Mouse (Mus musculus) CH12.LX (cell line): ENCODE results near the gene Nfix. TPM values are rescaled to one million over a fixed set of nuclear protein-coding genes. Genes with fewer than 3 reads are reported as not detected.

Experiments used
- DNase-seq: peaks from one replicate; pipeline ENCODE4 v3.0.0-alpha.2; 2013; ENCODE audit errors: extremely low read depth
- H3K27ac ChIP-seq: 2 replicates; pipeline ENCODE4 v1.5.1; 2012; ENCODE audit warnings: low read depth, mild to moderate bottlenecking, control low read depth, moderate library complexity; ENCODE audit not compliant: insufficient read depth
- H3K27me3 ChIP-seq: replicated peaks from 2 replicates; pipeline ENCODE3; 2012; ENCODE audit warnings: inconsistent platforms
- H3K36me3 ChIP-seq, 2 experiments: replicated peaks in 1 of 2; 2 replicates each; pipeline versions ENCODE3 to v1.6.1; 2012; ENCODE audit warnings: inconsistent platforms in 1 of 2, low read length in 1 of 2, mild to moderate bottlenecking in 1 of 2, mixed read lengths in 1 of 2, moderate library complexity in 1 of 2; ENCODE audit not compliant: control insufficient read depth in 1 of 2, insufficient read depth in 1 of 2
- H3K4me1 ChIP-seq, 2 experiments: 2 replicates each; pipeline ENCODE4 v1.6.1; 2012; ENCODE audit warnings: inconsistent platforms in 1 of 2, moderate library complexity in 1 of 2; ENCODE audit not compliant: insufficient read depth in 2 of 2, control insufficient read depth in 1 of 2
- H3K4me2 ChIP-seq: 2 replicates; pipeline ENCODE4 v1.6.1; 2012; ENCODE audit warnings: low read depth, mild to moderate bottlenecking, control low read depth; ENCODE audit not compliant: poor library complexity, insufficient read depth, severe bottlenecking
- H3K4me3 ChIP-seq, 3 experiments: fragments of 150-350 bp in 1 of 3; sonication (generic) in 1 of 3; replicated peaks in 1 of 3; 2 replicates each; pipeline versions ENCODE3 to v1.5.1; 2011 to 2012; ENCODE audit warnings: low read depth in 2 of 3, low read length in 2 of 3, mild to moderate bottlenecking in 2 of 3, moderate library complexity in 2 of 3, control low read depth in 1 of 3, improper control_type of control experiment in 1 of 3, inconsistent platforms in 1 of 3, mixed read lengths in 1 of 3; ENCODE audit not compliant: poor library complexity in 1 of 3
- H3K79me2 ChIP-seq: replicated peaks from 2 replicates; pipeline ENCODE4 v1.6.1; 2012; ENCODE audit warnings: mild to moderate bottlenecking, moderate library complexity; ENCODE audit not compliant: control insufficient read depth, poor library complexity, insufficient read depth, severe bottlenecking; ENCODE audit errors: extremely low read depth
- H3K9ac ChIP-seq: 2 replicates; pipeline ENCODE4 v1.6.1; 2012; ENCODE audit warnings: low read depth, mild to moderate bottlenecking, control low read depth, moderate library complexity; ENCODE audit not compliant: insufficient read depth
- H3K9me3 ChIP-seq: replicated peaks from 2 replicates; pipeline ENCODE3; 2012; ENCODE audit warnings: low read length, inconsistent platforms, mixed read lengths
- BHLHE40 ChIP-seq: IDR thresholded peaks from 2 replicates; pipeline ENCODE4 v1.6.1; 2011; ENCODE audit warnings: mild to moderate bottlenecking, low read depth, low read length, improper control_type of control experiment
- CHD2 ChIP-seq: IDR thresholded peaks from 2 replicates; pipeline ENCODE4 v1.6.1; 2011; ENCODE audit warnings: low read length, improper control_type of control experiment
- E2F4 ChIP-seq: IDR thresholded peaks from 2 replicates; pipeline ENCODE4 v1.6.1; 2011; ENCODE audit warnings: low read depth, low read length, improper control_type of control experiment; ENCODE audit not compliant: insufficient replicate concordance
- EP300 ChIP-seq: IDR thresholded peaks from 2 replicates; pipeline ENCODE4 v1.6.1; 2011; ENCODE audit warnings: low read length, improper control_type of control experiment
- GABPA ChIP-seq: IDR thresholded peaks from 2 replicates; pipeline ENCODE4 v1.6.1; 2012; ENCODE audit warnings: low read depth, low read length, improper control_type of control experiment, inconsistent platforms; ENCODE audit not compliant: insufficient replicate concordance
- HCFC1 ChIP-seq: IDR thresholded peaks from 2 replicates; pipeline ENCODE4 v1.6.1; 2012; ENCODE audit warnings: low read depth, mild to moderate bottlenecking, inconsistent platforms, low read length, improper control_type of control experiment
- MAX ChIP-seq: IDR thresholded peaks from 2 replicates; pipeline ENCODE4 v1.6.1; 2011; ENCODE audit warnings: low read length, improper control_type of control experiment
- MAZ ChIP-seq: IDR thresholded peaks from 2 replicates; pipeline ENCODE4 v1.6.1; 2012; ENCODE audit warnings: low read depth, mild to moderate bottlenecking, inconsistent platforms, low read length, improper control_type of control experiment, moderate library complexity
- POLR2A ChIP-seq: IDR thresholded peaks from 2 replicates; pipeline ENCODE4 v1.6.1; 2011; ENCODE audit warnings: low read depth, mild to moderate bottlenecking, improper control_type of control experiment, low read length
- TCF12 ChIP-seq: IDR thresholded peaks from 2 replicates; pipeline ENCODE4 v1.6.1; 2014; ENCODE audit warnings: low read depth, mild to moderate bottlenecking, inconsistent platforms, low read length, improper control_type of control experiment
- USF2 ChIP-seq: conservative IDR thresholded peaks from 2 replicates; pipeline ENCODE4 v1.6.1; 2011; ENCODE audit warnings: low read depth, low read length, improper control_type of control experiment
- ZMIZ1 ChIP-seq: IDR thresholded peaks from 2 replicates; pipeline ENCODE4 v1.6.1; 2012; ENCODE audit warnings: low read depth, mild to moderate bottlenecking, inconsistent platforms, low read length, improper control_type of control experiment
- dilution Hi-C: fragments of 300-500 bp; cut with MboI; formaldehyde crosslinking; loops from 2 replicates; pipeline ENCODE4 v1.14.3; 2020; ENCODE audit warnings: low sequenced_read_pairs; ENCODE audit not compliant: extremely low pct_unique_long_range_greater_than_20kb, extremely low pct_ligation_motif_present
- in situ Hi-C: fragments of 300-500 bp; cut with MboI; formaldehyde crosslinking; loops from 3 replicates; pipeline ENCODE4 v1.14.3; 2019; ENCODE audit warnings: low sequenced_read_pairs, low pct_ligation_motif_present, low pct_unique_long_range_greater_than_20kb, mixed read lengths
- polyA plus RNA-seq: library from polyadenylated mRNA; unstranded; fragments of >175 nt; gene quantifications from 2 replicates; pipeline ENCODE4 v1.2.1, GENCODE M21; 2012; ENCODE audit warnings: low read depth; ENCODE audit not compliant: insufficient read length
- total RNA-seq, 2 experiments: library from RNA; depleted of rRNA; stranded (reverse); fragments of 300-350 nt in 1 of 2; fragments of >200 nt in 1 of 2; gene quantifications; 2 replicates each; pipeline ENCODE4 v1.2.3; 2012 to 2014

The Nfix gene
- total and polyA plus RNA-seq, 3 experiments, result 0.09 to 10.5 (median 1.1) TPM

- H3K4me2 ChIP-seq, result peak overlapping the region; percentile 57
- H3K27ac ChIP-seq, result peak overlapping the region; percentile 99
- H3K27me3 ChIP-seq, result no peaks in the 10 kb centered on the region
- TF ChIP-seq HCFC1 (no peak), MAZ (no peak), EP300 (no peak), GABPA (no peak), POLR2A (no peak), TCF12 (no peak), USF2 (no peak), E2F4 (no peak), BHLHE40 (no peak)
- H3K79me2 ChIP-seq, result peaks cover 18% of the 10 kb centered on the region
- H3K4me1 ChIP-seq, result peaks cover 14 to 75% of the 10 kb centered on the region in 2 experiments
- dilution Hi-C loops, result no loop called here
- peak overlapping the region; percentile 53 to 79 (median 79) for H3K4me3 ChIP-seq
- DNase-seq, result no peak
- H3K9me3 ChIP-seq, result peaks cover 2% of the 10 kb centered on the region
- peak overlapping the region; percentile 81; the same call in 1 of the 2 replicates for H3K9ac ChIP-seq
- in situ Hi-C loops, result no loop called here
- H3K36me3 ChIP-seq, result peaks cover 25 to 50% of the 10 kb centered on the region in 2 experiments
Measured at GRCm38 (mm10) chr8:84702963-84703465, 97.1 kb downstream of the Nfix start.

- peaks cover 29 to 54% of the 10 kb centered on the region in 2 experiments for H3K36me3 ChIP-seq
- H3K9me3 ChIP-seq, result peaks cover 2% of the 10 kb centered on the region
- peak overlapping the region; percentile 53 to 79 (median 79) for H3K4me3 ChIP-seq
- TF ChIP-seq MAX (peak; percentile 34; the same call in 1 of the 2 replicates), CHD2 (no peak), ZMIZ1 (no peak), BHLHE40 (peak; percentile 38; the same call in 1 of the 2 replicates)
- DNase-seq, result no peak
- peak overlapping the region; percentile 57 for H3K4me2 ChIP-seq
- in situ Hi-C loops, result no loop called here
- H3K27ac ChIP-seq, result peak overlapping the region; percentile 99
- peak overlapping the region; percentile 81 for H3K9ac ChIP-seq
- peaks cover 18% of the 10 kb centered on the region for H3K79me2 ChIP-seq
- H3K27me3 ChIP-seq, result no peaks in the 10 kb centered on the region
- dilution Hi-C loops, result no loop called here
- peaks cover 14 to 74% of the 10 kb centered on the region in 2 experiments for H3K4me1 ChIP-seq
Measured at GRCm38 (mm10) chr8:84702561-84702960, 97.6 kb downstream of the Nfix start.
